Mouse (Mus musculus) Patski (cell line): ENCODE measurements at regions not wholly inside any gene's neighbourhood (a gene's known extent, or its start where the extent isn't known, plus 50 kb on each side); places are given as distances from the start of the nearest gene placed in this dataset.

Experiments used
- ATAC-seq: fragments of 100-300 bp; one replicate; pipeline ENCODE4 v1.8.0; 2021
- CTCF ChIA-PET: fragments of 350-600 bp; sonication (Branson Sonifier 250); formaldehyde crosslinking; loops from one replicate; lab custom pipeline; 2022; ENCODE audit warnings: inconsistent platforms; lab: Charles Lee
- POLR2A ChIA-PET: fragments of 350-600 bp; sonication (Branson Sonifier 250); formaldehyde crosslinking; loops from one replicate; lab custom pipeline; 2022; ENCODE audit warnings: antibody characterized with exemption, inconsistent platforms; lab: Charles Lee
- DNase-seq: peaks from one replicate; pipeline ENCODE4 v3.0.0-alpha.2; 2011; ENCODE audit warnings: low read depth, low spot score
- H3K27me3 ChIP-seq: fragments of 371-371 bp; one replicate; pipeline ENCODE4 v1.5.1; 2021
- CTCF ChIP-seq: fragments of 100-300 bp; IDR thresholded peaks from one replicate; pipeline ENCODE4 v1.5.1; 2021
- in situ Hi-C: fragments of 300-500 bp; cut with MboI; formaldehyde crosslinking; loops from 3 replicates; pipeline ENCODE4 v1.11.1; 2018; ENCODE audit warnings: low pct_unique_long_range_greater_than_20kb, mixed read lengths

DNA sequence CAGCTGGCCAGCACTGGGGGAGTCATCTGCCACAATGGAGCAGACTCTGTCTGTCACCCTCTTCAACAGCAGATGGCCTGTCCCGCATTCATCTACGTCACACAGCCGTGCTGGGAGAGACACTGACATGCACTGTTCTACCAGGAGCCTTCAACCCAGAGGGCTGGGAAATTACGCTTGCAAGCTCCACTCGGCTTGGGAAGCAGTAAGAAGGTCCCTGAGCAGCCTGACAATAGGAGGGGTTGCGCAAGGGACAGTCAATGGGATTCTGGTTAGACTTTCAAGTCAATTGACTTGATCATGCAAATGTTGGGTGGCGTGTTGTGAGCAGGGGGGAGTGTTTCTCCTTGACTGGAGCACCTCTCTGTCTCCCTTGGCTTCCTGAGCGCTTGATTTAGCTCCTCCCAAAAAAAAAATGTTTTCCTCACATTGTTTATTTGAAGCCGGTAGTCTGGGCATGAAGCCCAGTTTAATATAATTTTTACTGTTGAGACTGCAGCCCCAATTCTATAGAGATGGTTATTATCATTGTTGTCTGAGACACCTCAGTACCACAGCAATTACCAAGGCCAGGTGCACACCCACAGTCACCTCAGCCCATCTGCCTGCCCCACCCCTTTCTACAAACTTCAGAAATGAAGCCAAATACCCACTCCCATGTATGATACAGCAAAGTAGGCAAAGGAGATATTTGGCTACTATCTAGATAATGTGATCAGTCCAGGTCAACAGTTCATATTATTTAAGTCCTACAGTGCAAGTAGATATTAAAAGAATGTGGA is 99.9 kb upstream of the Klf3 start:
- in situ Hi-C loops, result no loop called here
- CTCF ChIA-PET, result no interaction called here
- no peaks in the 10 kb centered on the region for H3K27me3 ChIP-seq
- DNase-seq (no peak), ATAC-seq (no peak)
- POLR2A ChIA-PET, result interaction anchor here (0.6 kb wide), 1 partner anchor 82 kb away, joined by 6 read pairs; no protein-coding TSS in a partner anchor
- TF ChIP-seq CTCF, result no peak

DNA sequence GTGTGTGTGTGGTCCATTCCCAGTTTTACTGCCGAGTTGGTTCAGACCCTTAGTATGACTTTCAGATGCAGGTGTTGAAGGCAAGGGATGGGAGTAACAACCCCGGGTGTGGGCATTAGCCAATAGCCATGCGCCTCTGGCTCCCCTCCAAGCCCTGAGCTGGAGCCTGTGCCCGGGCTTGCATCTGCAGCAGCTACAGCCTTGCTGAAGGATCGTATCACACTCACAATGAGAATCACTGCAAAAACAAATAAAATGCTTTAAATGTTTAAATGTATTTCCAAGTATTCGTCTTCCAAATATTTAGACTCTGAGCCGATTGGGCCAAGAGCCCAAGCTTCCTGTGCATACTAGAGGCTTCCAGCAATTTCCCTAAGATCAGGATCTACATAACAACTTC is 99.0 kb upstream of the Klf3 start:
- in situ Hi-C loops, result no loop called here
- DNase-seq (no peak), ATAC-seq (no peak)
- H3K27me3 ChIP-seq, result no peaks in the 10 kb centered on the region
- ChIA-PET POLR2A (no interaction called here), CTCF (interaction anchor here (0.8 kb wide), 1 partner anchor 8 kb away, joined by 3 read pairs; no protein-coding TSS in a partner anchor)
- TF ChIP-seq CTCF, result no peak

DNA sequence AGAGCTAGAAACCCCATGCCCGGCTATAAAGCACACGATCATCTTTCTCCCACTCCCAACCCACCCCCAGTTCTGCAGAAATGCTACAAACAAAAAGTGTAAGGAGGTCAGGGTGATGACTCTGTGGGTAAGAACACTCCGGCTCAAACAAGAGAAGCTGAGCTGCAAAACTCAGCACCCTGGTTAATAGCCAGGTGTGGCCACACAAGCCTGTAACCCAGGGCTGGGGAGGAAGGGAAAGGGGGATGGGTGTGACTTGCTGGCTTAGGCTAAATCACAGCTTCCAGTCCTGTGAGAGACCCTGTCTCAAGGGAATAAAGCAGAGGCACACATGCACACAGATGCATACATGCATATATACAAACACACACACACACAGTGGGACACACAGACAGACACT is 96.6 kb upstream of the Klf3 start:
- ATAC-seq, result no peak
- no peak for DNase-seq
- CTCF ChIA-PET, result interaction anchor here (1.2 kb wide), 1 partner anchor 10 kb away, joined by 3 read pairs; no protein-coding TSS in a partner anchor

GRCm38 (mm10) chr5:64709146-64709545 is 94.0 kb upstream of the Klf3 start:
- no peaks in the 10 kb centered on the region for H3K27me3 ChIP-seq
- ChIA-PET CTCF (interaction anchor here (1.4 kb wide), 1 partner anchor 12 kb away, joined by 3 read pairs; no protein-coding TSS in a partner anchor), POLR2A (no interaction called here)
- no peak for TF ChIP-seq CTCF
- in situ Hi-C loops, result no loop called here
- DNase-seq (peak; percentile 13), ATAC-seq (no peak)

More for the DNA sequence above, 96.6 kb upstream of the Klf3 start:
- in situ Hi-C loops, result no loop called here
- TF ChIP-seq CTCF, result no peak
- no peaks in the 10 kb centered on the region for H3K27me3 ChIP-seq
- POLR2A ChIA-PET, result no interaction called here

- ChIA-PET POLR2A (no interaction called here), CTCF (interaction anchor here (1.4 kb wide), 1 partner anchor 13 kb away, joined by 3 read pairs; no protein-coding TSS in a partner anchor)
- H3K27me3 ChIP-seq, result no peaks in the 10 kb centered on the region
- no peak for ATAC-seq
- DNase-seq, result no peak
- TF ChIP-seq CTCF, result no peak
- in situ Hi-C loops, result no loop called here
Measured at GRCm38 (mm10) chr5:64710236-64710635, 93.0 kb upstream of the Klf3 start.

- DNase-seq (no peak), ATAC-seq (no peak)
- no peak for TF ChIP-seq CTCF
- POLR2A ChIA-PET, result no interaction called here
- in situ Hi-C loops, result no loop called here
- CTCF ChIA-PET, result no interaction called here
- H3K27me3 ChIP-seq, result no peaks in the 10 kb centered on the region
Measured at GRCm38 (mm10) chr5:64710968-64711367, 92.2 kb upstream of the Klf3 start.

DNA sequence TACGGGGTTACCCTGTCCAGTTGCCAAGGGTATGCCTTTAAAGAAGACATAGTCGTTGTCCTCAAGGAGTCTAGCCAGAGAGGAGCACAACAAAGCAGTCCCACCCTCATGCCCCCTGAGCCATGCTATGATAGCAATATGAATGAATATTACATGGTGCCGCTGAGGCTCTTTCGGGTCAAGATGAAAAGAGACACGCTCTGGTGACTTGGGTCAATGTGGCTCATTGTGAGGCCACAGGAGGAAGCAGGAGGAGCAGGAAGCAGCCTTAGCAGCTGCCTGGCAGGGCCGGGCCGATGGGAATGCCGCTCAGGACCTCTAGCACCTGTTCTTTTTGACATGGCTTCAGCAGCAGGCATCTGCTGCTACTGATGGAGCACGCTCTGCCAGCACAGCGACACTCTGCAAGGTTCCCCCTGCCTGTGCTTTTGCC is 89.0 kb upstream of the Klf3 start:
- TF ChIP-seq CTCF, result no peak
- no peak for DNase-seq
- in situ Hi-C loops, result no loop called here
- ChIA-PET POLR2A (no interaction called here), CTCF (no interaction called here)
- no peak for ATAC-seq
- no peaks in the 10 kb centered on the region for H3K27me3 ChIP-seq

DNA sequence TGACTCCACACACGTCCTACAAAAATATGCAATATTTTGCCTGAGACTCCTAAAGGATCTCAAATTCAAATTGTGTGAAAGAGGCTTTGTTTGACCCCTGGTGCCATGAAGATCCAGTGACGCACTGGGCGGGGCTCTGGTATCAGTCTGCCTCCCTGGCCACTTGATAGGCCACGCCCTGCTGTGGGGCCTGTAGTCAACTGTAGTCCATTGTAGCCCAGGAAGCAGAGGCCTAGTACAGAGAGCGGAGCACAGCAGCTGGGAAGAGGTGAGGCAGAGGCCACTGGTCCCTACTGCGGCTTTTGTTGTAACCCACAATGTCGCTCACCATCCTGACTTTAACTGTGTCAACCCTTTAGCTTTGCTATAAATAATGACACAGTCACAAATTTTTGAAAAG is 88.5 kb upstream of the Klf3 start:
- ChIA-PET POLR2A (no interaction called here), CTCF (no interaction called here)
- in situ Hi-C loops, result no loop called here
- ATAC-seq, result no peak
- TF ChIP-seq CTCF, result no peak
- no peaks in the 10 kb centered on the region for H3K27me3 ChIP-seq
- DNase-seq, result no peak

GRCm38 (mm10) chr5:64716551-64716950 is 86.6 kb upstream of the Klf3 start:
- in situ Hi-C loops, result no loop called here
- ATAC-seq (no peak), DNase-seq (no peak)
- CTCF ChIA-PET, result interaction anchor here (0.9 to 1.0 kb wide), 2 partner anchors 10 to 47 kb away, joined by 3 read pairs; no protein-coding TSS in a partner anchor
- no peaks in the 10 kb centered on the region for H3K27me3 ChIP-seq
- TF ChIP-seq CTCF, result no peak
- POLR2A ChIA-PET, result no interaction called here

GRCm38 (mm10) chr5:64722211-64722610 is 81.0 kb upstream of the Klf3 start:
- no peaks in the 10 kb centered on the region for H3K27me3 ChIP-seq
- in situ Hi-C loops, result no loop called here
- ATAC-seq (no peak), DNase-seq (no peak)
- POLR2A ChIA-PET, result no interaction called here
- CTCF ChIA-PET, result interaction anchor here (2.0 kb wide), 1 partner anchor 9 kb away, joined by 4 read pairs; no protein-coding TSS in a partner anchor
- TF ChIP-seq CTCF, result no peak

- DNase-seq (no peak), ATAC-seq (no peak)
- H3K27me3 ChIP-seq, result no peaks in the 10 kb centered on the region
- no peak for TF ChIP-seq CTCF
- CTCF ChIA-PET, result interaction anchor here (0.8 to 1.8 kb wide), 4 partner anchors 14 to 46 kb away, joined by 3 to 7 read pairs (median 3); no protein-coding TSS in a partner anchor
- in situ Hi-C loops, result no loop called here
- POLR2A ChIA-PET, result no interaction called here
Measured at GRCm38 (mm10) chr5:64727847-64728246, 75.3 kb upstream of the Klf3 start.
